Mouse (Mus musculus): Measurements from ENCODE around the gene Tet3. TPM values are rescaled to one million over a fixed set of nuclear protein-coding genes. Genes with fewer than 3 reads are reported as not detected.

Gene Tet3
- polyA plus RNA-seq, 1 experiment from 2014 or later = 72.4 TPM

- Histone ChIP-seq H3K9ac (replicated peaks) (no peak overlapping the region; the same call in 1 of the 2 replicates), H3K4me2 (replicated peaks) (0 out of 2 replicates have a peak overlapping the region, but pooled peaks have one; percentile 7), H3K4me1 (replicated peaks) (peaks cover 90% of the 10 kb centered on the region), H3K9me3 (no peaks in the 10 kb centered on the region), H3K27me3 (no peaks in the 10 kb centered on the region), H3K27ac (no peak overlapping the region), H3K36me3 (peaks cover 16% of the 10 kb centered on the region), H3K4me3 (replicated peaks) (no peak overlapping the region)
- ATAC-seq = no peak
- WGBS = 56% methylated on average over 3 of the region's 3 CpGs
These were observed 21.7 kb downstream of the Tet3 start for GRCm38 (mm10) chr6:83437225-83437624.

DNA sequence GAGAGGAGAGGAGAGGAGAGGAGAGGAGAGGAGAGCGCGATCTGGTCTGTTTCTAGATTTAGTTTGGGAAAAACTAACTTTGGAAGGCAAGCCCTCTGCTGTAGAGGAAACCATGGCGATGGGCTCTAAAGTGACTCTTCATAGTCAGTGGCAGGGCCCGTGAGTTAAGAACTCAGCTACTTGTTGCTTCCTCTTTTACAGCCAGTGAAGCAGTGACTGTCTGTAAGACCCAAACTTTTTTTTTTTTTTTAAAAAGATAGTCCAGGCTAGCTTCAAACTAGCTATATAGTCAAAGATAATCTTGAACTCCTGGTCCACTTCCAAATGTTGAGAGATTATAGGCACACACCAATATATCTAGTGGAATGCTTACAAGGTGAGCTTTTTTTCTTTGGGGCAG is 22.3 kb downstream of the Tet3 start:
- 67% methylated on average over 4 of the region's 4 CpGs for WGBS
- Histone ChIP-seq H3K4me2 (replicated peaks) (no peak overlapping the region), H3K4me3 (replicated peaks) (no peak overlapping the region), H3K9ac (replicated peaks) (no peak overlapping the region), H3K27me3 (no peaks in the 10 kb centered on the region), H3K9me3 (no peaks in the 10 kb centered on the region), H3K27ac (no peak overlapping the region), H3K4me1 (replicated peaks) (peaks cover 90% of the 10 kb centered on the region), H3K36me3 (peaks cover 17% of the 10 kb centered on the region)
- ATAC-seq = no peak

- Histone ChIP-seq H3K4me2 (replicated peaks) (peak overlapping the region; percentile 4), H3K36me3 (peaks cover 17% of the 10 kb centered on the region), H3K27me3 (no peaks in the 10 kb centered on the region), H3K4me3 (replicated peaks) (no peak overlapping the region), H3K9me3 (no peaks in the 10 kb centered on the region), H3K4me1 (replicated peaks) (peaks cover 96% of the 10 kb centered on the region), H3K27ac (peak overlapping the region; percentile 70), H3K9ac (replicated peaks) (0 out of 2 replicates have a peak overlapping the region, but pooled peaks have one; percentile 11)
- 4% methylated on average over 5 of the region's 5 CpGs for WGBS
- ATAC-seq = peak; percentile 41; the same call in 1 of the 2 replicates
These were observed 23.7 kb downstream of the Tet3 start for GRCm38 (mm10) chr6:83435174-83435573.

DNA sequence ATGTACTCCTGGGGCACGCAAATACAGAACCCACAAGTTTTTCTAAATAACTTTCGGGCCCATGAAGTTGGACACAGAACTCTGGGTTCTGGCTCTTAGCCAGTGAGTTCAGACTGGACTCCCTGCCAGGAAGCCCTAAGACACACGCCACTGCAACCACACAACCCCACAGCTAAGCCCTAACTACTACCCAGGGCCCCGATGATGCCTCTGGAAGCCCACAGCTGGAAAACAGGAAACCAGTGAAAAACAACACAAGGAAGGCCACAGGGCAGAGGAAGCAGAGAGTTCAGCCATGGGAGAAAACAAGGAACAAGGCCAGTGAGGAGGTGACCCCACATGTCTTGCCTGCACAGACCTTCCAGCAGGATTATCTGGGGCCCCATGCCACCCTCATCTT is 25.3 kb downstream of the Tet3 start:
- Histone ChIP-seq H3K27me3 (no peaks in the 10 kb centered on the region), H3K36me3 (peaks cover 17% of the 10 kb centered on the region), H3K4me2 (replicated peaks) (no peak overlapping the region), H3K4me1 (replicated peaks) (peaks cover 94% of the 10 kb centered on the region), H3K9ac (replicated peaks) (no peak overlapping the region), H3K9me3 (no peaks in the 10 kb centered on the region), H3K4me3 (replicated peaks) (no peak overlapping the region), H3K27ac (no peak overlapping the region)
- 82% methylated on average over 4 of the region's 4 CpGs for WGBS
- ATAC-seq = no peak

DNA sequence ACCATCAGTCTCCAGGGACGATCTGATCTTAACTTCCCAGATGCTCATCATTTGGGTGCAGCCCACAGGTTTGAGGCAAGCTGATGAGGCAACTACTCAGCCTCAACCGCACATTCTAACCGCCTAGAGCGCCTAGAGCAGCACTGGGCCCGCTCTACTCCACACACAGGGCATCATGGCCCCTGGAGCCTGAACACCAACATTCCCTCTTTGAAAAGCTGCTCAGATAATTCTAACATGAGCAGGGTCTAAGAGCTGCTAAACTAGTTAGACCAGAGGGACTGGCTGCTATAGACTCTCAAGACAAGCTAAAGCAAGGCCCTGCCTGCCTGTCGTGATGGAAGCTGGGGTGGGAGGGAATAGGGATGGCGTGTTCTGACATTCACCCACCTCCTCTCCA is 25.9 kb downstream of the Tet3 start:
- Histone ChIP-seq H3K4me3 (replicated peaks) (no peak overlapping the region), H3K36me3 (peaks cover 17% of the 10 kb centered on the region), H3K9me3 (no peaks in the 10 kb centered on the region), H3K4me2 (replicated peaks) (no peak overlapping the region), H3K27me3 (no peaks in the 10 kb centered on the region), H3K9ac (replicated peaks) (no peak overlapping the region; the same call in 1 of the 2 replicates), H3K27ac (no peak overlapping the region), H3K4me1 (replicated peaks) (peaks cover 94% of the 10 kb centered on the region)
- 93% methylated on average over 7 of the region's 7 CpGs for WGBS
- ATAC-seq = no peak

DNA sequence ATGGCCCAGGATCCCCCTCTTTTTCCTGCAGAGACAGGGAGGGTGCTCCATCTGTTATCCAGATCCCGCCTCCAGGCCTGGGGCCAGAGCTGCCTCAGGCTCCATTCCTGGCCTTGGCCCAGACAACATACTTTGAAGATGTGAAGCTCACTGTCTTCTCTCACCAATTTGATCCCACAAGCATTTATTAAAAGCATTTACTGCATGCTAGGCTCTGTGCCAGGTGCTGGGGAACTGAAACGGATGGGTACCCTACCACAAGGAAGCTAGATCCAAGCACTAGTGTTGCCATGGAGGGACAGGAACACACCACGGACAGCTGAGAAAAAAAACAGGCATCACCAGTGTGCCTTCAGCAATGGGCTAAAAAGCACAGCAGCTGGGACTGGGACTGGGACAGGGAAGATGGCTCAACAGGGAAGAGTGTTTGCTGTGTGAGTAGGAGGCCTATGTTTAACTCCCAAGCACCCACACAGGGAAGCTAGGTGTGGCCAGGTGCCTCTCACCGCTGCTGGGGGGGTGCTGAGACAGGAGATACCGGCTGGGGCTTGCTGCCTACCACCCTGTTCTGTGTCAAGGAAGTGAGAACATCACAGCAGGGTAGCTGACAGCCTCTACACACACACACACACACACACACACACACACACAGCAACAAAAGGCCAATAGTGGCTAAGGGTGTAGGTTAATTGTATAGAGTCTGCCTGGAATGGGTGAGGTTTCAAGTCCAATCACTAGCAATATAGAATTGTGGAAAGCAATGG is 30.7 kb downstream of the Tet3 start:
- Histone ChIP-seq H3K4me2 (replicated peaks) (no peak overlapping the region), H3K27ac (peak overlapping the region; percentile 80), H3K9ac (replicated peaks) (peak overlapping the region; percentile 34), H3K27me3 (no peaks in the 10 kb centered on the region), H3K9me3 (no peaks in the 10 kb centered on the region), H3K36me3 (peaks cover 20% of the 10 kb centered on the region), H3K4me1 (replicated peaks) (peaks cover 84% of the 10 kb centered on the region), H3K4me3 (replicated peaks) (no peak overlapping the region)
- WGBS = 51% methylated on average over 5 of the region's 5 CpGs
- ATAC-seq = peak; percentile 66

DNA sequence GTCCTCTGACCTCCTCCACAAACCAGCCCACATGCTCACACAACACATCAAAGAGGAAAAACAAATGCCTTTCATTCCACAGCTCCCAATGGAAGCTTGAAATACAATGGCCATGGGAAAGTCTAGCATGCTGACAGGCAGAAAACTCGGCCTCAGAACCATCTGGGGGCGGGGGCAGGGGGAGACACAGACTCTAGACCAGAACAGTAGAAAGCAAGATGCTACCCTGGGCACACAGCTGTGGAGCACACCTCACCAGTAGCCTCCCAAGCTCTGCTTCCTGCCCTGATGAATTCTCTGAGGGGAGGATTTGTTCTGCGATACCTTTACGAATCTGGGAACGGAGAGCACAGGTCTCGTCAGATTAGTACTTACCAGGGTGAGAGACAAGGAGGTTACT is 31.4 kb downstream of the Tet3 start:
- peak; percentile 54 for ATAC-seq
- H3K36me3 ChIP-seq = peaks cover 14% of the 10 kb centered on the region
- no peaks in the 10 kb centered on the region for H3K9me3 ChIP-seq
- H3K4me3 ChIP-seq (replicated peaks) = no peak overlapping the region
- peaks cover 84% of the 10 kb centered on the region for H3K4me1 ChIP-seq (replicated peaks)
- H3K9ac ChIP-seq (replicated peaks) = 0 out of 2 replicates have a peak overlapping the region, but pooled peaks have one; percentile 34
- H3K4me2 ChIP-seq (replicated peaks) = no peak overlapping the region
- 35% methylated on average over 6 of the region's 6 CpGs for WGBS
- H3K27me3 ChIP-seq = no peaks in the 10 kb centered on the region
- H3K27ac ChIP-seq = peak overlapping the region; percentile 80

DNA sequence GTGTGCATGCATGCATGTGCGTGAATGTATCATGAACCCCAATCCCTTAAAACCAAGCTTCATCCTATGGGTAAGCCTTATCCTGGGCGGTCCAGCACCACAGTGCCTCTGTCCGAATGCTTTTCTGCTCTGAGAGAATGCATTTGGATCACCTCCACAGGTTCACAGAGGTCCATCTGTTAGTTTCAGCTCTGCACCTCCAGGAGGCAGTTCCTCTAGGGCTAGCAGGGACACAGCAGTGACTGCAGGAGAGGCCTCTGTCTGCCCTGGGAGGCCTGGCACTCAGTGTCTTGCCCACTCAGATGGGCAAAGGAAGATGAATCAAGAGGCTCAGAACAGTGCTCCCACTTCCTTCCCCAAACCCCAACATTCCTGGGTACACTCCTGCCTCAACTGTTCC is 32.3 kb downstream of the Tet3 start:
- Histone ChIP-seq H3K9me3 (no peaks in the 10 kb centered on the region), H3K27ac (no peak overlapping the region; the same call in 1 of the 2 replicates), H3K4me1 (replicated peaks) (peaks cover 85% of the 10 kb centered on the region), H3K27me3 (no peaks in the 10 kb centered on the region), H3K4me3 (replicated peaks) (no peak overlapping the region), H3K9ac (replicated peaks) (no peak overlapping the region), H3K4me2 (replicated peaks) (no peak overlapping the region), H3K36me3 (peaks cover 10% of the 10 kb centered on the region; the same call in 1 of the 2 replicates)
- 91% methylated on average over 3 of the region's 3 CpGs for WGBS
- no peak for ATAC-seq

GRCm38 (mm10) chr6:83424053-83424404 is 34.9 kb downstream of the Tet3 start:
- Histone ChIP-seq H3K4me2 (replicated peaks) (no peak overlapping the region), H3K27ac (peak overlapping the region; percentile 37; the same call in 1 of the 2 replicates), H3K27me3 (no peaks in the 10 kb centered on the region), H3K4me3 (replicated peaks) (no peak overlapping the region), H3K9ac (replicated peaks) (no peak overlapping the region), H3K4me1 (replicated peaks) (peaks cover 89% of the 10 kb centered on the region), H3K36me3 (peaks cover 10% of the 10 kb centered on the region; the same call in 1 of the 2 replicates), H3K9me3 (no peaks in the 10 kb centered on the region)
- 73% methylated on average over 4 of the region's 4 CpGs for WGBS
- no peak for ATAC-seq

GRCm38 (mm10) chr6:83423400-83424052 is 35.4 kb downstream of the Tet3 start:
- H3K27ac ChIP-seq = peak overlapping the region; percentile 67
- peaks cover 10% of the 10 kb centered on the region; the same call in 1 of the 2 replicates for H3K36me3 ChIP-seq
- no peak overlapping the region for H3K4me2 ChIP-seq (replicated peaks)
- ATAC-seq = peak; percentile 59
- peaks cover 89% of the 10 kb centered on the region for H3K4me1 ChIP-seq (replicated peaks)
- WGBS = 43% methylated on average over 8 of the region's 8 CpGs
- no peak overlapping the region for H3K4me3 ChIP-seq (replicated peaks)
- H3K9ac ChIP-seq (replicated peaks) = no peak overlapping the region
- H3K9me3 ChIP-seq = no peaks in the 10 kb centered on the region
- no peaks in the 10 kb centered on the region for H3K27me3 ChIP-seq

GRCm38 (mm10) chr6:83421866-83422649 is 36.8 kb downstream of the Tet3 start:
- H3K4me3 ChIP-seq (replicated peaks) = no peak overlapping the region
- 16% methylated on average over 11 of the region's 11 CpGs for WGBS
- H3K9me3 ChIP-seq = no peaks in the 10 kb centered on the region
- ATAC-seq = no peak
- H3K4me1 ChIP-seq (replicated peaks) = peaks cover 89% of the 10 kb centered on the region
- H3K9ac ChIP-seq (replicated peaks) = peak overlapping the region; percentile 23; the same call in 1 of the 2 replicates
- H3K4me2 ChIP-seq (replicated peaks) = no peak overlapping the region
- peaks cover 9% of the 10 kb centered on the region; the same call in 1 of the 2 replicates for H3K36me3 ChIP-seq
- H3K27me3 ChIP-seq = no peaks in the 10 kb centered on the region
- no peak overlapping the region for H3K27ac ChIP-seq

GRCm38 (mm10) chr6:83419516-83419915 is 39.4 kb downstream of the Tet3 start:
- H3K27ac ChIP-seq = no peak overlapping the region
- no peaks in the 10 kb centered on the region for H3K9me3 ChIP-seq
- no peak overlapping the region for H3K4me2 ChIP-seq (replicated peaks)
- H3K27me3 ChIP-seq = no peaks in the 10 kb centered on the region
- H3K9ac ChIP-seq (replicated peaks) = no peak overlapping the region
- whole genome bisulfite sequencing = 95% methylated on average over 3 of the region's 3 CpGs
- H3K36me3 ChIP-seq = no peaks in the 10 kb centered on the region
- H3K4me1 ChIP-seq (replicated peaks) = peaks cover 96% of the 10 kb centered on the region
- H3K4me3 ChIP-seq (replicated peaks) = no peak overlapping the region
- no peak for ATAC-seq

All from midbrain, embryonic 13.5 days (tissue).